Mouse (Mus musculus) adrenal gland, postnatal 14 days (tissue): ENCODE results near the gene Olfr69. TPM values are rescaled to one million over a fixed set of nuclear protein-coding genes. Genes with fewer than 3 reads are reported as not detected.
"Not testable (repeated sequence)": the region's sequence is repeated elsewhere in the genome, so short reads cannot be mapped to it uniquely, and the experiment has no call there.

ENCODE experiments used
- DNase-seq: peaks from one replicate; pipeline ENCODE4 v3.0.0; 2021; ENCODE audit warnings: mixed read lengths
- long read RNA-seq, 2 experiments: library from polyadenylated mRNA; stranded (forward); transcript quantifications; one replicate each; pipeline ENCODE4 v2.0.0; 2021
- total RNA-seq: library from RNA; stranded (reverse); gene quantifications from 2 replicates; pipeline ENCODE4 v1.2.3, GENCODE M21; 2021

The Olfr69 gene
- not detected in 2 replicates for total RNA-seq
- long read RNA-seq, experiment 1: 0 reads
- long read RNA-seq, experiment 2: 0 reads

DNA sequence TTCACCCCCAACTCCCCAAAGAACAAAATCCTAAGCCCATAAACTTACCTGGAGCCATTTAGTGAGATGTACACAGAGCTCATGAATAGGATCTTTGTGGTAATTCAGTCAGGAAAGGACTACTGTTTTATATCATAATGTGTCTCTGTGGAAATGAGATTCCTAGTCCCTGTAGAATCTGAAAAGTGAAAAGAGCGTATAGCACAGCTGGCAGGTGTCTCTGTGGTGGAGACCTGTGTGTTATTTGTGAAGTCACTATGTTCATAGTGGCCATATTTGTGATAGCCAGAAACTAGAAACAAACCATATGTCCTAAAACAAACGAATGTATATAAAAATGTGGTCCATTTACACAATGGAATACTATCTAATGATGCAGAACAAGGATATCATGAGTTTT, at the start of gene Olfr69:
Gene Olfr69 (minus strand): TSS at position 101 of the 400 bp plus-strand sequence.
- no peak for DNase-seq

DNA sequence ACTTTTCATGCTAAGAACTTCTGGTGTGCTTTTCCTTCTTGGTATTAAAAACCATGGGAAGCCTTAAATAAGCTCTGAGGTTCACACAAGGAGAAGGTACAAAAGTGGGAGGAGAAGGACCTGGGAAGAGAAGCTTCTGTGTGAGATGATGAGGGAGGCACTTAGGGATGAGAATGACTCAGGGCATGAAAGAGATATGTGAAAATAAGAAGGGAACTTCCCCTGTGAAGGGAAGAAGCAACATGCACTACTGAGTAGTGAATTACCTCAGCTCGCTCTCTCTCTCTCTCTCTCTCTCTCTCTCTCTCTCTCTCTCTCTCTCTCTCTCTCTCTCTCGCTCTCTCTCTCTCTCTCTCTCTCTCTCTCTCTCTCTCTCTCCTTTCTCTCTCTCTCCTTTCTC, 43.7 kb upstream of the Olfr69 start:
- not testable (repeated sequence) for DNase-seq

DNA sequence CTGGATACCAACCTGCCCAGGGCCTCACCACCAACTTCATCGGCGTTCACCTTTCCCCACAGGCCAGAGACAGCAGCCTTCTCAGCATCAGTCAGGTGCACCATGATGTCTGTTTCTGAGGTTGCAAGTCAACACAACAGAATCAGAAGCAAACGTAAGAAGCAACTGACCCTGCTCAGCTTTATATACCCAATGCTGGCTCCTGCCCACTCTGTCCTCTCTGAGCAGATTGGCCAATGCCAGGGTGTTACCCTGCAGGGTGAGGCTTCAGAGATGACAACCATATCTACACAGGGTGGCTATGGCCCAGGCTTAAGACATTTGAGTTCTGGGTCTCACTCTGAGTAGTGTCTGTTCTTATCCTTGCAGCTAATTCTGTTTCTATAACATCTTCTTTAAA, 42.4 kb upstream of the Olfr69 start, which contains the start of gene Hbb-bt:
Gene Hbb-bt (minus strand): TSS at position 231 of the 400 bp plus-strand sequence.
- DNase-seq: no peak

DNA sequence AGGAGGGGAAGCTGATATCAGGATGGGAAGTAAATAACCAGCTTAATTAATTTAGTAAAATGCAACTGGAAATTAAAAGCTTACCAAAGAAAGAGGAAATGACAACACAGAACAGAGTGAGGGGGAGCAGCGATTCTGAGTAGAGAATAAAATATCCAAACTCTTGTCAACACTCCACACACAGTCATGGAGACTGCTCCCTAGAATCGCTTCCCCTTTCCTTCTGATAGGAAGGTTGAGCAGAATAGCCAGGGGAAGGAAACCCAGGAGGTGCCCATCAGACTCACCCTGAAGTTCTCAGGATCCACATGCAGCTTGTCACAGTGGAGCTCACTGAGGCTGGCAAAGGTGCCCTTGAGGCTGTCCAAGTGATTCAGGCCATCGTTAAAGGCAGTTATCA, 41.8 kb upstream of the Olfr69 start:
- DNase-seq: not testable (repeated sequence)

DNA sequence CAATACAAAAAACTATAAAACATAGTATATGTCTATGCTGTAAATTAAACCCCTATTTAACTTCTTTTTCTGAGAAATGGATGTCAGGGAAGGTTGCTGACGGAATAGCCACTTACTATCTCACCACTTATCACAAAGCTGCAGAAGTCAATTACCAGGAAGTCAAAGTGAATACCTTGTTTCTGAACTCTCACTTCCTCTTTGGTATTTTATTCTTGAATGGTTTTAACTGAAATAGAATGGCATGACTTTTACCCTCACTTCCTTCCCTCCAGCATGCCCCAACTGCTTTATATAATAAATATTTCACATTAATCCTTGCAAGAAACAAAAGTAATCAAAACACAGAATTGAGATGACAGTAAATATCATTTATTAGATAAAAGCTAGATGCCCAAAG, 40.8 kb upstream of the Olfr69 start:
- no peak for DNase-seq

DNA sequence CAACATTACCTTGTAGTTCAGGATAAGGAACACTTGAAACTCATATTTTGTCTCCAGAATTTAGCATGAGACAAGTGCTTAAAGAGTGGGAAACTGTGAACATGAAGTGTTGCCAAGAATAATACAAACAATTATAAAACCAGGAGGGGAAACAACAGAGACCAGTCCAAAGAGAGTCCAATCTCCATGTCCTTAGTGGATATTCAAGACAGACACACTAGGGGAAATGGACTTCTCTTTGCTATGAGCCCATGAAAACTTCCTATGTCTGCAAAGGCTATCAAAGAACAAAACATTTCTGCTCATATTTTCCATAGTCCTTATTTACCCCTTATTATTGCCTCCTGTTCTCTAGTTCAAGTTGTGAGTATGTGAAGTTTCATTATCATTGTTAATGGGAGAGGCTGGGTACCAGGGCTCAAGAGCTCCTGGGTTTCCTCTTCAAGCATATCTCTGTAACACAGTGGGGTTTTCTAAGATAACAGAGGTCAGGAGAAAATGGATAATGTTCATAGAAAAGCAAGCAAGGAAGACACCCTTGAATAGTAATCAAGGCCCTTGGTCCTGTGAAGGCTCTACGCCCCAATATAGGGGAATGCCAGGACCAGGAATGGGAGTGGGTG, 39.9 kb upstream of the Olfr69 start:
- DNase-seq: no peak

DNA sequence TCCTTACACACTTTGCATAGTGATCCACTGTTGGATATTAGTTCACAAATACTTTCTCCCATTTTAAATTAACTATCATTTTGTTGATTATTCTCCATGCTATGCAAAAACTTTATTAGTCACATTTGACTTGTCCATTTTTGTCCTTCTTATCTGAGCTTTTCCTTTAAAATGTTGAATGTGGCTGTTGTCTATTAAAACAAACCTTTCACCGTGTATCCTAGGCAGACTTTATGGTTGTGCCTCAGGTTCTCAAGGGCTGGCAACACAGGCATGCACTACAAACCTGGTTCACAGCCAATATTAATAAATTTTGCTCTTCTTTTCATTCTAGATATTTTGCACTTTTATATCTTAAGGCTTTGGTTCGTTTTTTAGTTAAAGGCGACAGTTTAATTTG, 39.4 kb upstream of the Olfr69 start:
- no peak for DNase-seq

DNA sequence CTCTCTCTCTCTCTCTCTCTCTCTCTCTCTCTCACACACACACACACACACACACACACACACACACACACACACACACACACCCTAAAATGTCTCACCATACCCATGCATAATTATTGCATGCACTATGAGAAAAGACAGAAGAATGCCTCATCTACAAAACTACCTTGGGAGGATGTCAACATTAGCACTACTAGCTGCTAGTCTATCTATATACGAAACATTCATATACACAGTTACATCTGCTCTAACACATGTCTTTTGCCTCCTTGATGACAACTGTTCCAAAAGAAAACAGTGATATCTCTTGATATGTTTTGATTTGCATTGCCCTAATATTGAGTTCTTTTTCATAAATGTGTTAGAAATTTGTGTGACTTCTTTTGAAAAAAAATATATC, 38.9 kb upstream of the Olfr69 start:
- DNase-seq: no peak

DNA sequence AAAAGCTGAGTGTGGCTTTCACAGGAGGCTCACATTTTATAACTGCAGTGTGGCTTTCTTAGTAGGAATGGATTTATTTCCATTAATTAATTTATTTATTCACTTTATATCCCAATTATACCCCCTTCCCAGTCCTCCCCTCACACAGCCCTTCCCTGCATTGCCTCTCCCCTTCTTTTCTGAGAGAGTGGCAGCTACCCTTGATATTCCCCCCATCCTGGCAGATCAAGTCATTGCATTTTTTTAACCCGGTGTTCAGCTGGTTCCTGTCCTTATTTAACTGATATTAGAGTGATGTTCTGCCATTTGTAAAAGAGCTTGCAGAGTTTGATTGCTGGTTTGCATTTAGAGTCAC, 38.4 kb upstream of the Olfr69 start:
- DNase-seq: no peak

DNA sequence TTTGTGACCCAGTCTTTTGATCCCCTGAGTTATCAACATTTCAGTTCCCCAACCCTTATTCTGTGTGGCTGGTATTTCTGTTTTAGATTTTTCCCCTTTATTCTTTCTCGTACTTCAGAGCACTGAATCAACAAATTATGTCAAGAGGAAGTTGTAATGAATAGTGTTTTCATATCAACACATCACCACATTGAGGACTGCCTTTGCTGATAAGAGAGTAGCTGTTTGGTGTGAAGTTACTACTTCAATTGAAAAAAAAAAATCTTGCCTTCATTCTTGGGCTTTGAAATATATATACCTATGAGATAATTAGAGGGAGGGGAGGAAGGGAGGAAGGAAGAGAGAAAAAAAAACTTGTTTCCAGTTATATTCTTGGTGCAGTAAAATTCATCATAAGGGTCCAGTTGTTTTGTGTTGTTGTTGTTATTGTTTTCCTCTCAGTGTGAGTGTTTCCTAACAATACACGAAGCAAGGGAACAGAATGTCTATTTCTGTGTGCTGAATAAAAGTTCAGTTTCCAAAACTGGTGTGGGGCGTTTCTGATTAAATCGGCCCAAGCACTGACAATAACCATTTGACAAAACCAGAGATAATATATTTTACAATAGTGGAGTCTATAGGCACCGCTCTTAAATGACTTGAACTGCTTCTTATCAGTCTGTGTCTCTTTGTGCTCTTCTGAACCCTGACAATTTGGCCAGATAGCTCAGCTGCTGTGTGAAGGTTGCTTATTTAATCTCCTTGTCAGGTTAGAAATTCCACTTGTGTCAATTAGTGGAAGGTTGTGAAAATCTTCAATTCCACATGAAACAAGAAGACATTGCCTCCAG, 37.8 kb upstream of the Olfr69 start:
- DNase-seq: no peak

DNA sequence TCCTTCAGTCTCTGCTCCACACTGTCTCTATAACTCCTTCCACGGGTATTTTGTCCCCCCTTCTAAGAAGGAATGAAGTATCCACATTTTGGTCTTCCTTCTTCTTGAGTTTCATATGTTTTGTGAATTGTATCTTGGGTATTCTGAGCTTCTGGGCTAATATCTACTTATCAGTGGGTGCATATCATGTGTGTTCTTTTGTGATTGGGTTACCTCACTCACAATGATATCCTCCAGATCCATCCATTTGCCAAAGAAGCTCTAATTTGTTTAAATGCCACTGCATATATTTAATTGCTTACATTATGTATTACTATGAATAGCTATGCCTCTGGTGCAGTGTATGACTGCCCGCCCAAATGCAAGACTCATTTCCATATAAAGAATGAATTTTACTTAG, 36.7 kb upstream of the Olfr69 start:
- DNase-seq: not testable (repeated sequence)

DNA sequence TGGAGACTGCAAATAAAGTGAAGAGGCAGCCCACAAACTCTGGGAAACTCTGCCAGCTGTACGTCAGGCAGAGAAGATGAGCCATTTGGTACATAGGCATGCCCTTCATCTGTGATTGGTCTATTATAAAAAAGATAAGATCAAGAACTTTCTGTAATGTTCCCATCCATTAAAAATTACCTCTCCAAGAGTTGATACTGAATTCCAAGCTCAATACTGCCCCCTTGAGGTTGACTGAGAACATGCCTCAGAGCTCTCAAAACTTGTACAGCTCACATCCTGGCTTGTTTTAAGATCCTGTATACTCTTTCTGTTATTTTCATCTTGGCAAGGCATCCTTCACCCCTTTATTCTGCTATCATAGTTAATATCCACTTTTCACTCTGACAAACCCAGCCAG, 35.5 kb upstream of the Olfr69 start:
- DNase-seq: peak; percentile 30

DNA sequence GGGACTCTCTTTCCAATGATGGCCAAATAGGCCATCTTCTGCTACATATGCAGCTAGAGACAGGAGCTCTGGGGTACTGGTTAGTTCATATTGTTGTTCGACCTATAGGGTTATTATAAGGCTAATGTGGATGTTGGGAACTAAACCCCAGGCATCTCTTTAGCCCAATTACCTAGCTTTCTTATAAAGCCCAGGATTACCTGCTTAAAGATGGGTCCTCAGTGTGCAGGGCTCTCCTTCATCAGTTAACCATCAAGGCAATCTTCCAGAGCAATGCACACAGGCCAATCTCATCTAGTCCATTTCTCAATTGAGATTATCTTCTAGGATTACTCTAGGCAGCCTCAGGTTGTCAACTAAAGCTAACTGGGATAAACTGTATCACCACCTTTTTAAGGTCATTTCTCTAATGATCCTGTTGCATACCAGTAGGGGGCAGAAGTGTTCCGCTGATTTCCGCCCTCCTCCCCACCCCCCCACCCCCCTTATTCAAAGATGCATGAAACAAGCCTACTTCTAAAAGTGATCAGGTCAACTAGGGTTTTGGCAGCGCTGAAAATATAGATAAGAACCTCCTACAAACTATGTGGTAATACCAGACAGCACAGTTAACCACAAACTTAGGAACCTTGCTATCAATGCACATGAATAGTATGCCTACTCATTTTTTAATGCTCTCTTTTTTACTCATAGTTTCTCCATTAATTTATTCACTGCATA, 21.4 kb upstream of the Olfr69 start:
- DNase-seq: no peak

DNA sequence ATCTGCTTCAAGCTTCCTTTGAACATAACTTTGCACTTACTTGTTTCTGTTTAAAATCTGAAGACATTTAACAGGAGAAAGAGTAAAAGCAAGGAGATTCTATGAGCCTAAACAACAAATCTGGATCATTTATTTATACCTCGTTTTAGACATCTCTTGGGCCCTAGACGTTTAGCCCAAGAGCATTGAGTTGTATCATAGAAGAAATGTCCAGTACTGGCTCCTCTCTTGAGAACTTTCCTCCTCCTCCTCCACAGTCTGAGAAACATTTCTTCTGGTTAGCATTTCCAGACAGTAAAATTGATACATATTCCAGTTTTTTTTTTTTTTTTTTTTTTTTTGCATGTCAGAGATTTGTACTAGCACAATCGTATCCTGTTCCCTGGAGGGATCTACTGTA, 20.3 kb upstream of the Olfr69 start, which contains the start of gene Olfr67:
Gene Olfr67 (minus strand): TSS at position 101 of the 400 bp plus-strand sequence.
- no peak for DNase-seq

DNA sequence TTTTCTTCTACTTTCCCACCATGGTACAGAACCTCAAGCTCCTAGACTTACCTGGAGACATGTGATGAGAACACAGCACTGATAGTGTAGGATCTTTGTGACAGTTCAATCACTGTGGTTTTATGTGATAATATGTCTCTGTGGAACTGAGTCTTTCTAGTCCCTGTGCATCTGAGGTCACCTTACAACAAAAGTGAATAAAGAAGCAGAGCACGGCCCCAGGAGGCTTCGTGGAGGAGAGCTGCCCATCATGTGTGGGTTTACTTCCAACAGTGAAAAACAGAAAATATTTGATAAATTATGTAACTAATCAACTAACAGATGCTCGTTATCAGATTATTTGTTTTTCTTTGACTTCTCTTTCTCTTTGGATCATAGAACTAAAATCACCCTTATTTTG, 8.2 kb upstream of the Olfr69 start, which contains the start of gene Olfr68:
Gene Olfr68 (minus strand): TSS at position 101 of the 400 bp plus-strand sequence.
- no peak for DNase-seq

DNA sequence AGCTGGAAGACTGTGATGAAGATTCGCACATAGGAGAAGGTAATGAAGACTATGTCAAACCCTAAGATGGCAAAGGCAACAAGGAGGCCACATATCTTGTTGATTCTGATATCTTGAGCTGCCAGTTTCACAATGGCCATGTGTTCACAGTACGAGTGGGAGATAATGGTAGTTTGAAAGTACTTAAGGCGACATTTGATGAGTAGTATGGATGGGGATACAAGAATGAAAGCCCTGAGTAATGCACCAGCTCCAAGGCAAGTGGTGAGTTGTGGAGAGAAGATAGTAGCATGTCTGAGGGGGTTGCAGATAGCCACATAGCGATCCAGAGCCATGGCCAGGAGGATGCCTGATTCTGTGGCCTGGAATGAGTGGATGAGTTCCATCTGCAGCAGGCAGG, 6.3 kb upstream of the Olfr69 start:
- not testable (repeated sequence) for DNase-seq

DNA sequence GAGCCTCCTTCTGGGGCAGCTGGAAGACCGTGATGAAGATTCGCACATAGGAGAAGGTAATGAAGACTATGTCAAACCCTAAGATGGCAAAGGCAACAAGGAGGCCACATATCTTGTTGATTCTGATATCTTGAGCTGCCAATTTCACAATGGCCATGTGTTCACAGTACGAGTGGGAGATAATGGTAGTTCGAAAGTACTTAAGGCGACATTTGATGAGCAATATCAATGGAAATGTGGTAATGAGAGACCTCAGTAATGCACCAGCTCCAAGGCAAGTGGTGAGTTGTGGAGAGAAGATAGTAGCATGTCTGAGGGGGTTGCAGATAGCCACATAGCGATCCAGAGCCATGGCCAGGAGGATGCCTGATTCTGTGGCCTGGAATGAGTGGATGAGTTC, 3.7 kb downstream of the Olfr69 start:
- not testable (repeated sequence) for DNase-seq

DNA sequence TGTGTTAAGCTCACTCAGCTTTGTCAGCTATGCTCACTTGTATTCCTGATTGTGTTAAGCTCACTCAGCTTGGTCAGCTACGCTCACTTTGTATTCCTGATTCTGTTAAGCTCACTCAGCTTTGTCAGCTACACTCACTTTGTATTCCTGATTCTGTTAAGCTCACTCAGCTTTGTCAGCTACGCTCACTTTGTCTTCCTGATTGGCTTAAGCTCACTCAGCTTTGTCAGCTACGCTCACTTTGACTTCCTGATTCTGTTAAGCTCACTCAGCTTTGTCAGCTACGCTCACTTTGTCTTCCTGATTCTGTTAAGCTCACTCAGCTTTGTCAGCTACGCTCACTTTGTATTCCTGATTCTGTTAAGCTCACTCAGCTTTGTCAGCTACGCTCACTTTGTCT, 9.2 kb downstream of the Olfr69 start:
- DNase-seq: not testable (repeated sequence)

DNA sequence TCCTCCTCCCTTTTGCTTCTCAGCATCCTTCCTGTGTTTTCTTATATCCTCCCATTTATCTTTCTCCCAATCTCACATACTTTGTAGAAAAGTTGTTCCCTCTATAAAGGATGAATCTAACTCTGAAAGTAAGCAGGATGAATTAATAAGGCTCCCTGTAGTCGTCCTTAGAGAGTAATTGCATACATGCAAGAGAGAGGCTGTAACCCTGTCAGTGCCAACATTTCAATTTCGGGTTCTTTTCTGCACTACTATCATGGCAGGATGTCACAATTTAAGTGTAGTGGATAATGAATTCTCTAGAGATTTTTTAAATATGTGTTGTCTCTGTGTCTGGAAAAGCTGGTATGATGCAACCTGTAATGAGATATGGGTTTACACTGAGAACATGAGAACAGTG, 14.2 kb downstream of the Olfr69 start, which contains the start of gene Olfr630:
Gene Olfr630 (minus strand): TSS at position 101 of the 400 bp plus-strand sequence.
- DNase-seq: no peak

DNA sequence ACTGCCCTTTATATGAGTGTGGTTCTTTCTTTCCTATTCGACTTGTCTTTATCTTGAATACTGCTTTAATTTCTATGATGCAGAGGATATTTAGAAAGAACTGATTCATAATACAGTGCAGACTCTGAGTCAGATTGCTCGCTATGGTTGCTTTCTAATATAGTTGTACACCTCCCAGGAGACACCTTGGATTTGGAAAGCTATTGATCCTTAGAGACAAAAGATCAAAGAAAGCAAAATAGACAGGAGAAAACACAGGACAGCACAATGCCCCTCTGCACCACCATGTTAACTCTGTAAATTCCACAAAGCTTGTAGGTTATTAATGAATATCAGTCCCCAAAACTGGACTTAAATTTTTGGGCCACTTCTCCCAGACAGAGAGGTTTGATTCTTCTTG, 26.6 kb downstream of the Olfr69 start, which contains the start of gene Olfr629:
Gene Olfr629 (minus strand): TSS at position 101 of the 400 bp plus-strand sequence.
- no peak for DNase-seq

DNA sequence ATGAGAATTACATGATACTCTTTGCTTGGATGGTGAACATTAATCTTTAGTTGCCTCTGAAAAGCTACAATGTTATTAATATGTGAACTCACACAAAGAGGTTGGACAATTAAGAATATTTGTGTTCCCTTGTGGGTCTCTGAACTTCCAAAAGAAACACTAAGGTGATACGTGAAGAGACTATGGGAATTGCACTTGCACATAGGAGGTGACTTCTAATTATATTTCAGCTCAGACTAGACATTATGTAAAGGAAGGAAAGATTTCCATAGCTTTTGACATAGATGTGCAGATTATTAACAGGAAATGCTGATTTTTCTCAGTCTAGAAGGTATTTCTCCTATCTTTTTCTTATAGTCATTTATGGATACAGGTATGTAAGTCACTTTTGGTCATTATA, 41.3 kb downstream of the Olfr69 start, which contains the start of gene Olfr628:
Gene Olfr628 (plus strand): TSS at position 301 of the 400 bp plus-strand sequence.
- no peak for DNase-seq

DNA sequence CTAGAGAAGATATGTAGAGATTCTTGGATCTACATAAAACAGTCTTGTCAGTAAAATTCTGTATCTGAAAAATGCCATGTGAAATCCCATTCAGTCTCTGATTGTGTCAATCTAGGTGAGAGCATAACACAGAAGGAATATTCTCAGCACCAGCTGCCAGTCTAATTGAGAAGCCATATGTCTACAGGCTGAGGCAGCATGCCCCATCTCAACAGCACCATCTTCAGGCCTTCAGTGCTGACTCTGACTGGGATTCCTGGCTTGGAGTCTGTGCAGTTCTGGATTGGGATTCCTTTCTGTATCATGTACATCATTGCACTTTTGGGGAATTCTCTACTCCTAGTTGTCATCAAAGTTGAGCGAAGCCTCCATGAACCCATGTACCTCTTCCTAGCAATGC, 55.0 kb downstream of the Olfr69 start:
- DNase-seq: peak; percentile 4
